Mouse (Mus musculus) telencephalon, adult 2 months (tissue): ENCODE measurements around the gene Prrt3.

Experiments used
- DNase-seq: peaks from one replicate; pipeline ENCODE4 v3.0.0-alpha.2; 2011; ENCODE audit warnings: low read depth, low spot score

Prrt3 gene

GRCm38 (mm10) chr6:113489410-113489809 lies 12.3 kb downstream of the Prrt3 start:
- no peak for DNase-seq

GRCm38 (mm10) chr6:113487125-113487576 lies 14.6 kb downstream of the Prrt3 start:
- no peak for DNase-seq

- DNase-seq, result no peak
These were observed 18.0 kb downstream of the Prrt3 start for GRCm38 (mm10) chr6:113483729-113484128.

DNA sequence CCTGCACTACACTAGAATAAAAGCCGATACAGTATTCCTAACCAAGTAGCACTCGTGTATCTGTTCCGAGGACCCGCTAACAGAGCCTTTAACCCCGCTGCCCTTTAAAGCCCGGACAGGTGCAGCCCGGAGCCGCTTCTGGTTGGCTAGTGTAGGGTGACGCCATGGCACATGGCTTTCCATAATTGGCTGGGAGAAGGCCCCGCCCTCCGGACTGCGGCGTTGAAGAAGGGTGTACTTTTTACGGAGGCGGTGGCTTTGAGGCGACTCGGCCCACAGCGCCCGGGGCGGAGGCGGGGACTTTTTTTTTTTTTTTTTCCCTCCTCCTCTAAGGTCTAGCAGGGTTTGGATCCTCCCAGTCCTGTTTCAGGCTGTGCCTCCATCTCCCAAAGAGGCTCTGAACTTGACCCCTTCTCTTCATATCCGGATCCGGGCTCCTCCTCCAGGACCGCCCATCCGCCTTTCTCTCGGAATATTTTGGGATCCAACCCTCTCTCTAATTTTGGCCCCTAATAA lies 18.6 kb downstream of the Prrt3 start, which contains the start of gene Creld1:
Gene Creld1, plus strand, starts transcription at position 198 of the 516 bp plus-strand sequence.
- peak; percentile 97 for DNase-seq

GRCm38 (mm10) chr6:113482477-113483099 lies 19.1 kb downstream of the Prrt3 start:
- DNase-seq, result no peak

- DNase-seq, result no peak
These were observed 21.0 kb downstream of the Prrt3 start for GRCm38 (mm10) chr6:113480555-113481373.

- DNase-seq, result no peak
These were observed 22.8 kb downstream of the Prrt3 start for GRCm38 (mm10) chr6:113478906-113479305.

GRCm38 (mm10) chr6:113477353-113477752 lies 24.4 kb downstream of the Prrt3 start:
- DNase-seq, result no peak

GRCm38 (mm10) chr6:113473715-113474114 lies 28.0 kb downstream of the Prrt3 start:
- DNase-seq, result no peak

GRCm38 (mm10) chr6:113473246-113473645 lies 28.5 kb downstream of the Prrt3 start:
- no peak for DNase-seq

DNA sequence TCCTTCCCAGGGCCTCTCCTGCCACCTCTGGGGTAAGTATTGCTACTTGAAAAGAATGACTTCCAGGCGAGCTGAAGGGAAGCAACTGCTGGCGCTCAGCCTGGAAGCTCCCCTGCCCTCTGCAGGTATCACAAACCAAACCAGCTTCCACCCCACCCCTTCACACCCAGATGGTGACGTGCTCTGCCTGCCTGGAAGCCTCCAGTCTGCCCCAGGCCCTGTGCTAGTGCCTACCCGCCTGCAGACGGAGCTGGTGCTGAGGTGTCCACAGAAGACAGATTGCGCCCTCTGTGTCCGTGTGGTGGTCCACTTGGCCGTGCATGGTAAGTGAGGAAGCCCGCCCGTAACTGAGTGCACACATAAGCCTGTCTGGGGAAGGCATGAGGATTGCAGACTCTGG lies 29.7 kb downstream of the Prrt3 start:
- DNase-seq, result no peak

GRCm38 (mm10) chr6:113471297-113471936 lies 30.3 kb downstream of the Prrt3 start, which contains the start of gene Il17rc:
TSS of gene Il17rc (plus strand) at chr6:113471427.
- no peak for DNase-seq

DNA sequence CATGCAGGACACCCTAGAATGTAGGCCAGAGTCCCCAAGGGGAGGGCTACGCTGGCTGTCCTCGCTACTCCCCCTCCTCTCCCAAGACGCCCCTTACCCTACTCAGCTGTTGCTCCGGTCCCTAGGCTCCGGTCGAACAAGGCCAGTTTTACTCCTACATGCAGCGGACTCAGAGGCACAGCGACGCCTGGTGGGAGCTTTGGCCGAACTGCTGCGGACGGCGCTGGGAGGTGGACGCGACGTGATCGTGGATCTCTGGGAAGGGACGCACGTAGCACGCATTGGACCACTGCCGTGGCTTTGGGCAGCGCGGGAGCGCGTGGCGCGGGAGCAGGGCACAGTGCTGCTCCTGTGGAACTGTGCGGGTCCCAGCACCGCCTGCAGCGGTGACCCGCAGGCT lies 32.3 kb downstream of the Prrt3 start:
- no peak for DNase-seq

- DNase-seq, result no peak
These were observed 32.7 kb downstream of the Prrt3 start for GRCm38 (mm10) chr6:113469021-113469420.

DNA sequence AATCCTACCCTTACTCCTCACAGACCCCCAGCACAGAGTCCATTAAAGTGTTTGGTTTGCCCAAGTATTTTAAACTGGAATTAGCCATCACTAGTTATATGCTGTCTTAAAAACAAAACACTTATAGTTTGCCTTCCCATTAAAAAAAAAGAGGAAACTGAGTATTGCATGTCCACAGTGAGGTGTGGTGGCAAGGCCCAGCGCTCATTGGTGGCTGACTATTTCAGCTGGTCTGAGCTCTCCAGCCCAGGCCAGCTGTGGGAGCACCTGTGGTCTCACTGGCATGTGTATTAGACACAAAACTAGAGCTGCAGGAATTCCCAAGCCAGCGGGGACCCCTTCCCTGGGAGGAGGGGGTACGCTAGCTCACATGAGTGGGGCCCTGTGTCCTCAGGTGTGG lies 33.2 kb downstream of the Prrt3 start:
- DNase-seq, result no peak

GRCm38 (mm10) chr6:113465602-113466001 lies 36.1 kb downstream of the Prrt3 start:
- no peak for DNase-seq

DNA sequence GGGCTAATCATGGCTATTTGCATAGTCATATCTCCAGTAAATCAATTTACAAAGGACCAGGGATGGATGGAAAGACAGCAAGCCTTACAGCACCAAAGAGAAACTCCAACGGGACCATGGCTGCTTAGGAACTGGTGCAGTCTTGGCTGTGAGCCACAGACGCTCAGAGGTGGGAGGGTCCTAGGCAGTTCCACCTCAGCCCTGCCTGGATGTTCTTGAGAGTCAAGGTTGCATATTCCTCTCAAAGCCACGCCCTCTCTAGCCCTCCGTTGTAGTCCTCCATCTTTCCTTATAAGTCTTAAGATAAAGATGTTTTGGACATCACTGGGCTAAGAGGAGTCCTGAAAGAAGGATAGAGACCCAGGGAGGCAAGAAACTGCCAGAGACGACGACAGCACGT lies 37.7 kb downstream of the Prrt3 start:
- DNase-seq, result no peak

DNA sequence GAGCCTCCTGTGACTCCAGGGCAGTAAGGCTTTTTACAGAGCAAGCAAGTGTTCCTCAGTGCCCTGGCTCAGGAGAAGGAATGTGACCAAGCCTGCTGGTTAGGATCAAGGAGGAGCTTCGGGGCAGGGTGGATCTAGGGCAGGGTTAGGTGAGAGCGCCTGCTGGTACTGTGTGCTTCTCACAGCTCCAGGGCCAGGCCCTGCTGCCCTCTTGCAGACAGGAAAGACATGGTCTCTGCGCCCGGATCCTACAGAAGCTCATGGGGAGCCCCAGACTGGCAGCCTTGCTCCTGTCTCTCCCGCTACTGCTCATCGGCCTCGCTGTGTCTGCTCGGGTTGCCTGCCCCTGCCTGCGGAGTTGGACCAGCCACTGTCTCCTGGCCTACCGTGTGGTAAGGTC lies 43.1 kb downstream of the Prrt3 start:
- DNase-seq, result no peak

GRCm38 (mm10) chr6:113457952-113458534 lies 43.7 kb downstream of the Prrt3 start, which contains the start of gene Il17re:
TSS of gene Il17re (plus strand) at chr6:113458484.
- no peak for DNase-seq

DNA sequence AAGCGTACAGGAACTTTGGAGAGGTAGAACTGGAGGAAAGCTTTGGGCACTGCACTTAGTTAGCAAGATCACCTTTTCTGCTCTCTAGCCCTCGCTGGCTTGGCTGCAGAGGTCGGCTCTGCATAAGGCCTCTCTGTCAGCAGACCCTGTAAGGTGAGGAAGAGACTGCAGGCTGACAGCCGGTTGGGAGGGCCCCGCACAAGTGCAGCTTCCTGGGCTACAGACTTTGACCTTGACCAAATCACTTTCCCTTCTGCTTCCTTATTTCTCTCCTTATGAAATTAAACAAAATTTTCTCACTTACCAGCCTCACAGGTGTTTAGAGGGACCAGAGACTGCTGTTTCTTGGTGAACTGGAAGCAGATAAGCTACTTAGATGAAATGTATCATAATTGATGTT lies 46.7 kb downstream of the Prrt3 start:
- DNase-seq, result no peak

- DNase-seq, result no peak
These were observed 49.9 kb downstream of the Prrt3 start for GRCm38 (mm10) chr6:113451839-113452238.

DNA sequence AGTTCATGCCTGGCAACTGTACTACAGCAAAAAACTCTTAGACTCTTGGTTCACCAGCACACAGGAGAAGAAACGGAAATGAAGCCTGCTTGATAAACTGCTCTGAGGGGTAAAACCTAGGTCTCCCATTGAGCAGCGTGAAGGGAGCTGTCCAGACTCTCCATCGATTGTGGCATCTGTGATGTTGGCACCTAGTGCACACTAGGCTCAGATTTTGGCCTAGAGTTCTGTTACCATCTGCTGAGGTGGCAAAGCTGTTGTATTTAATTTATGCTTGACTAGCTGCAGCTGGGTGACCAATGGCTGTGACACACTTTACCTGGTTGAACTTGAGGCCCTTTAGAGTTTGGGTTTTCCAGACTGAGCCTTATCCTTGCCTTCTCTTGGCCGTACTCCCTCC lies 54.1 kb downstream of the Prrt3 start:
- DNase-seq, result no peak
